Mouse (Mus musculus): ENCODE measurements around the gene Rassf4. TPM values are rescaled to one million over a fixed set of nuclear protein-coding genes. Genes with fewer than 3 reads are reported as not detected.

Rassf4 gene
- 11.0 and 20.5 TPM in 2 replicates for total RNA-seq (2017)

GRCm38 (mm10) chr6:116673471-116674282 is at the start of gene Rassf4:
Gene Rassf4 (minus strand): TSS chr6:116673952.
- peak; percentile 83 to 84 for ATAC-seq (replicated peaks in 1 of 2; ENCODE audit: insufficient read depth in 1 of 2, low FRiP score in 2 of 2, low TSS enrichment in 1 of 2, low read depth in 1 of 2, poor library complexity in 2 of 2, severe bottlenecking in 2 of 2)

GRCm38 (mm10) chr6:116718920-116719319 is 45.2 kb upstream of the Rassf4 start:
- 0 out of 4 replicates have a peak, but pooled peaks of 1 of the 2 experiments have one; percentile 32 for ATAC-seq (replicated peaks in 1 of 2; ENCODE audit: insufficient read depth in 1 of 2, low FRiP score in 2 of 2, low TSS enrichment in 1 of 2, low read depth in 1 of 2, poor library complexity in 2 of 2, severe bottlenecking in 2 of 2)

- ATAC-seq (replicated peaks in 1 of 2; ENCODE audit: insufficient read depth in 1 of 2, low FRiP score in 2 of 2, low TSS enrichment in 1 of 2, low read depth in 1 of 2, poor library complexity in 2 of 2, severe bottlenecking in 2 of 2), result no peak
Measured at GRCm38 (mm10) chr6:116718361-116718760, 44.6 kb upstream of the Rassf4 start.

GRCm38 (mm10) chr6:116717851-116718250 is 44.1 kb upstream of the Rassf4 start:
- no peak for ATAC-seq (replicated peaks in 1 of 2; ENCODE audit: insufficient read depth in 1 of 2, low FRiP score in 2 of 2, low TSS enrichment in 1 of 2, low read depth in 1 of 2, poor library complexity in 2 of 2, severe bottlenecking in 2 of 2)

- no peak for ATAC-seq (replicated peaks in 1 of 2; ENCODE audit: insufficient read depth in 1 of 2, low FRiP score in 2 of 2, low TSS enrichment in 1 of 2, low read depth in 1 of 2, poor library complexity in 2 of 2, severe bottlenecking in 2 of 2)
Measured at GRCm38 (mm10) chr6:116716666-116717065, 42.9 kb upstream of the Rassf4 start, which contains the start of gene Tmem72. Gene Tmem72 (minus strand): TSS chr6:116716913.

- no peak for ATAC-seq (replicated peaks in 1 of 2; ENCODE audit: insufficient read depth in 1 of 2, low FRiP score in 2 of 2, low TSS enrichment in 1 of 2, low read depth in 1 of 2, poor library complexity in 2 of 2, severe bottlenecking in 2 of 2)
Measured at GRCm38 (mm10) chr6:116715166-116715565, 41.4 kb upstream of the Rassf4 start.

GRCm38 (mm10) chr6:116714576-116714975 is 40.8 kb upstream of the Rassf4 start:
- ATAC-seq (replicated peaks in 1 of 2; ENCODE audit: insufficient read depth in 1 of 2, low FRiP score in 2 of 2, low TSS enrichment in 1 of 2, low read depth in 1 of 2, poor library complexity in 2 of 2, severe bottlenecking in 2 of 2), result no peak

- ATAC-seq (replicated peaks in 1 of 2; ENCODE audit: insufficient read depth in 1 of 2, low FRiP score in 2 of 2, low TSS enrichment in 1 of 2, low read depth in 1 of 2, poor library complexity in 2 of 2, severe bottlenecking in 2 of 2), result no peak
Measured at GRCm38 (mm10) chr6:116713966-116714365, 40.2 kb upstream of the Rassf4 start.

- ATAC-seq (replicated peaks in 1 of 2; ENCODE audit: insufficient read depth in 1 of 2, low FRiP score in 2 of 2, low TSS enrichment in 1 of 2, low read depth in 1 of 2, poor library complexity in 2 of 2, severe bottlenecking in 2 of 2), result no peak
Measured at GRCm38 (mm10) chr6:116712503-116712902, 38.8 kb upstream of the Rassf4 start.

GRCm38 (mm10) chr6:116712062-116712461 is 38.3 kb upstream of the Rassf4 start:
- peak in 1 of 2 experiments; percentile 62; a peak in 2 of 4 replicates for ATAC-seq (replicated peaks in 1 of 2; ENCODE audit: insufficient read depth in 1 of 2, low FRiP score in 2 of 2, low TSS enrichment in 1 of 2, low read depth in 1 of 2, poor library complexity in 2 of 2, severe bottlenecking in 2 of 2)

GRCm38 (mm10) chr6:116704320-116704719 is 30.6 kb upstream of the Rassf4 start:
- ATAC-seq (replicated peaks in 1 of 2; ENCODE audit: insufficient read depth in 1 of 2, low FRiP score in 2 of 2, low TSS enrichment in 1 of 2, low read depth in 1 of 2, poor library complexity in 2 of 2, severe bottlenecking in 2 of 2), result no peak

- ATAC-seq (replicated peaks in 1 of 2; ENCODE audit: insufficient read depth in 1 of 2, low FRiP score in 2 of 2, low TSS enrichment in 1 of 2, low read depth in 1 of 2, poor library complexity in 2 of 2, severe bottlenecking in 2 of 2), result peak in 1 of 2 experiments; percentile 35; a peak in 1 of 4 replicates
Measured at GRCm38 (mm10) chr6:116700821-116701220, 27.1 kb upstream of the Rassf4 start.

- no peak for ATAC-seq (replicated peaks in 1 of 2; ENCODE audit: insufficient read depth in 1 of 2, low FRiP score in 2 of 2, low TSS enrichment in 1 of 2, low read depth in 1 of 2, poor library complexity in 2 of 2, severe bottlenecking in 2 of 2)
Measured at GRCm38 (mm10) chr6:116697896-116698425, 24.2 kb upstream of the Rassf4 start.

GRCm38 (mm10) chr6:116697413-116697812 is 23.7 kb upstream of the Rassf4 start:
- ATAC-seq (replicated peaks in 1 of 2; ENCODE audit: insufficient read depth in 1 of 2, low FRiP score in 2 of 2, low TSS enrichment in 1 of 2, low read depth in 1 of 2, poor library complexity in 2 of 2, severe bottlenecking in 2 of 2), result no peak

GRCm38 (mm10) chr6:116694346-116694745 is 20.6 kb upstream of the Rassf4 start:
- no peak for ATAC-seq (replicated peaks in 1 of 2; ENCODE audit: insufficient read depth in 1 of 2, low FRiP score in 2 of 2, low TSS enrichment in 1 of 2, low read depth in 1 of 2, poor library complexity in 2 of 2, severe bottlenecking in 2 of 2)

- no peak for ATAC-seq (replicated peaks in 1 of 2; ENCODE audit: insufficient read depth in 1 of 2, low FRiP score in 2 of 2, low TSS enrichment in 1 of 2, low read depth in 1 of 2, poor library complexity in 2 of 2, severe bottlenecking in 2 of 2)
Measured at GRCm38 (mm10) chr6:116693639-116694038, 19.9 kb upstream of the Rassf4 start.

- peak; percentile 88 to 92 for ATAC-seq (replicated peaks in 1 of 2; ENCODE audit: insufficient read depth in 1 of 2, low FRiP score in 2 of 2, low TSS enrichment in 1 of 2, low read depth in 1 of 2, poor library complexity in 2 of 2, severe bottlenecking in 2 of 2)
Measured at GRCm38 (mm10) chr6:116682317-116682716, 8.6 kb upstream of the Rassf4 start.

GRCm38 (mm10) chr6:116679563-116680288 is 6.0 kb upstream of the Rassf4 start:
- peak; percentile 75 to 76 for ATAC-seq (replicated peaks in 1 of 2; ENCODE audit: insufficient read depth in 1 of 2, low FRiP score in 2 of 2, low TSS enrichment in 1 of 2, low read depth in 1 of 2, poor library complexity in 2 of 2, severe bottlenecking in 2 of 2)
